Mouse (Mus musculus) spleen, embryonic (tissue): Measurements from ENCODE around the gene Ccr1.

ENCODE experiments used
- CTCF ChIA-PET: fragments of 350-600 bp; sonication (Branson Sonifier 250); formaldehyde crosslinking; loops from one replicate; lab custom pipeline; 2022; lab: Charles Lee

Gene Ccr1

GRCm38 (mm10) chr9:123956892-123957291 lies 11.6 kb downstream of the Ccr1 start:
- CTCF ChIA-PET = interaction anchor here (0.8 to 1.5 kb wide), 2 partner anchors 10 to 26 kb away, joined by 3 to 4 read pairs; no protein-coding TSS in a partner anchor

DNA sequence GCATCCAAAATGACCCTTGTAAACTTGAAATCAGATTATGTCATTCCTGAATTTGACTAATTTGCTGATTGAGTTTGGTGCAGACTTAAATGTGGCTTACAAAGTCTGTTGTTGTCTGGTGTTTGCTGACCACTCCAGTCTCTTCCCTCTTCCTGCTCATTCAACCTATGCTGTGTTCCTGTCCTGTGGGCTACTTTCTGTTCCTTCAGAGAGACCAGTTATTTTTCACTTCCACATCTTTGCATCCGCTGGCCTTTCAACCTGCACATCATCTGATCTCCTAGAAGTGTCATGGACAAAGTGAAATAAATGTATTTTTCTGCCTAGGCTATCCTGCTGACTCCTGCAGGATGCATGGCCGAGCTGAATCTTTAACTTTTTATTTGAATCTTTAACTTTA lies 14.9 kb downstream of the Ccr1 start:
- CTCF ChIA-PET = interaction anchor here (0.5 kb wide), 1 partner anchor 22 kb away, joined by 9 read pairs; no protein-coding TSS in a partner anchor

DNA sequence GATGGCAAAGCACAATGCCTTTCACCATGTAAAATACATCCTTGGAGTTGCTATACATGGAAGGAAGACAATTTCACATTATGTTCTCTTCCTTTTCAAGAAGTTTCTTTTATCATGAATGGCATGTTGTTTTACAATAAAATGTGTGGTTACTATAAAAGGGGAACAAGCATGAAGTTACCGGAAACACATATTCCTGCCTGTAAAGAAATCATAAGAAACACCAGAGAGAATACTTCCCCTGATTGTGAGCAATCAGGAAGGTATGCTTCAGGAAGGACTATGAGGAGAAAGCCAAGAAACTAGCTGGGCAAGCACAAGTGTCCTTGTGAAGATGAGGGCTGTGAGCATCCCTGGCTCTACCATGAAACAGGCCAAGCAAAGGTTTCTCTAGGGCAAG lies 17.3 kb downstream of the Ccr1 start:
- CTCF ChIA-PET = no interaction called here

DNA sequence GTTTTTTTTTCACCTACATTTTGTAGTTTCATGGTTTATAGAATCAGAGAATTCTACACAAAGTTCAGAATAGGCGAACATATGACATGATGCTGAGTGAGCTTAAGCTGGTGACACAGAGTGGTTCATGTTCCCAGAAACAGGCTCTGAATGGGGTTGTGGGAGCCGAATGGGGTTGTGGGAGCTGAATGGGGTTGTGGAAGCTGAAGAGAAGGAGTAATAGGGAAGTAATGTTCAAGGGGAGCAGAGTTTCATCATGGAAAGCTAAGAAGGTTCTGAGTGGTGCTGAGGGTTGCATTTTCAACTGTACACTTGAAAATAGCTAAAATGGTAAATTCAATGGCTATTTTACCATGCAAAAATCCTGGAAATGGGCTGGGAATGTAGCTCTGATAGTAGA lies 19.1 kb downstream of the Ccr1 start:
- CTCF ChIA-PET = no interaction called here

- CTCF ChIA-PET = interaction anchor here (0.6 kb wide), 1 partner anchor 13 kb away, joined by 3 read pairs; no protein-coding TSS in a partner anchor
Observed at GRCm38 (mm10) chr9:123947815-123948214, 20.7 kb downstream of the Ccr1 start.

GRCm38 (mm10) chr9:123942025-123942424 lies 26.5 kb downstream of the Ccr1 start:
- CTCF ChIA-PET = interaction anchor here (1.0 kb wide), 1 partner anchor 12 kb away, joined by 4 read pairs; no protein-coding TSS in a partner anchor

GRCm38 (mm10) chr9:123941316-123941715 lies 27.2 kb downstream of the Ccr1 start:
- CTCF ChIA-PET = interaction anchor here (1.0 kb wide), 1 partner anchor 12 kb away, joined by 4 read pairs; no protein-coding TSS in a partner anchor

- CTCF ChIA-PET = no interaction called here
Observed at GRCm38 (mm10) chr9:123940628-123941027, 27.9 kb downstream of the Ccr1 start.

DNA sequence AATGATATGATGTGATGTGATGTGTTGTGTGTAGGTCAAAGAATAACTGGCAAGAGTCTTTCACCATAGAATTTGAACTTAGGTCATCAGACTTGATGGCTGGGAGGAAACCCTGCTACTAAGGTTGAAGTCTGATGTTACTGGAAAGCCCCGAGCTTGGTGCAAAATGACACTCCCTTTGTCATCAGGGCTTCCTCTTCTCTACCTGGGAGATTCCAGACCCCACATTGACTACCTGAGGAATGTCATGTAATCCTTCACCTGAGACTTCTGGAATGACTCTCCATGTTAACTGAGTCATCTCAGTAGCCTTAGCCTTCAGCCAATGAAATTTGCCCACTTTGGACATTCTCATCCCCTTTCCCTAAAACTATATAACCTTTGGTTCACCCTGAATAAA lies 28.3 kb downstream of the Ccr1 start:
- CTCF ChIA-PET = no interaction called here

DNA sequence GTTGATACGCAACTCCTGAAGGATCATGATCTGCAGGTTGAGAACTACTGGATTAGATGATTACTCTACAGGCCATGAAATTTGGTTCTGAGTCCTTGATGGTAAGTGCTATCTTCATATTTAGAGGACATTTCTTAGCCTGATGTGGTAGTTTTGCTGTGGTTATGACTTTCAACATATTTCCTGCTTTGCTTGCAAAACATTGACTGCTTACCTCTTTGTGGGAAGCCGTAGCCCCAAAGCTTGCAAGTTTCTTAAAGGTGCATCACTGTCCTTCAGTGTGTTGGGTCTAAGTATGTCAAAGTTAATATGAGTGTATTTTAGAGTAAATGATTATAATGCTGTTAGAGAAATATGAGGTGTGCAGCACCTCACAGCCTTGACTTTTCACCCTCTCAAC lies 30.5 kb downstream of the Ccr1 start:
- CTCF ChIA-PET = no interaction called here

- CTCF ChIA-PET = no interaction called here
Observed at GRCm38 (mm10) chr9:123936604-123937280, 31.8 kb downstream of the Ccr1 start.

- CTCF ChIA-PET = no interaction called here
Observed at GRCm38 (mm10) chr9:123935776-123936175, 32.7 kb downstream of the Ccr1 start.

DNA sequence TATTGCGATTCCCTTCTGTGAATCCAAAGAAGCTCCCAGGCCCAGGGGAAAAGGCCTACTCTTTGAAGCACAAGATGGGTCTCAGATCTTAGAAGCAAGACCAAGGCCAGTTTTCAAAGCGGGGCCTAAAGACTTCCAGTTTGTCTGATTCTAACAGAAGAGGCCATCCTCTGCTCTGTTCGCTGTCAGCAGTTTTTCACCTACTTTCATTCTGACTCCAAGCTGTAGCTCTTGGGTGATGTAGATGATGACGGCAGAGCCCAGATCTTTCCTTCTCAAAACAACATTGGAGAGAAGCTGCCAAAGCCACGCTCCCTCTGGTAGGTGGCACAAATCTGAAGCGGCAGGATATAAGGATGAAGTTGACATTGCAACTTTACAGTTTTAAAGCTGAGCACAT lies 33.1 kb downstream of the Ccr1 start:
- CTCF ChIA-PET = no interaction called here

DNA sequence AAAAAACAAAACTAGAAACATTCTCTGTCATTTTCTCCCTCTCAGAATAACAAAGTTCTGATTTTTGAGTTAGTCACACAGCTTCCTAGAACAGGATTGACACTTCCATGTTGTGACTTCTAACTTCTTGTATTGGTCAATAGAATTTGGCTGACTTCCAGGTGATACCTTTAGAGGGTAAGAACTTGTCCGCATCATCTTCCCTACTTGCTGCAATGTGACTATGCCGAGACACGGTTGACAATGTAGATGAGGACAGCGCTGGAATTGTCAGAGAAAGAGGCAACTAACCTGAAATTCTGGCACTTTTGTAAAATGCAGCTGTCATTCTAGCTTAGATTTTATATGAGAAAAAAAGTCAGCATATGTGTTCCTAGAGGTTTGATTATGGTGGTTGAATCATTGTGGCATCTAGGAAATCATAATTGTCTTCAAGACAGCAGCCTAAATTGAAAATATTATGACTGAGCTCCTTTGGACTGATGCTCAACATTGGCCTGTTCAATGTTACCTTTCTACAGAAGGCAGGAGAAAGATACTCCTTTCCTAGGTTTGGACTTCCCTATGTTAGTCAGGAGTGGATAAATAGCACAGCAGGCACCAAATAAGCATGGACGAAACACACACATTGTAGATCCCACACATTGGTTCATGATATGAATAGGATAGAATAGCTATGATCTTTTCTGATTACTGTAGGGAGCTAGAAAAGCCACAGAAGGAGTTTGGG lies 34.6 kb downstream of the Ccr1 start:
- CTCF ChIA-PET = no interaction called here

- CTCF ChIA-PET = no interaction called here
Observed at GRCm38 (mm10) chr9:123932911-123933675, 35.4 kb downstream of the Ccr1 start.

DNA sequence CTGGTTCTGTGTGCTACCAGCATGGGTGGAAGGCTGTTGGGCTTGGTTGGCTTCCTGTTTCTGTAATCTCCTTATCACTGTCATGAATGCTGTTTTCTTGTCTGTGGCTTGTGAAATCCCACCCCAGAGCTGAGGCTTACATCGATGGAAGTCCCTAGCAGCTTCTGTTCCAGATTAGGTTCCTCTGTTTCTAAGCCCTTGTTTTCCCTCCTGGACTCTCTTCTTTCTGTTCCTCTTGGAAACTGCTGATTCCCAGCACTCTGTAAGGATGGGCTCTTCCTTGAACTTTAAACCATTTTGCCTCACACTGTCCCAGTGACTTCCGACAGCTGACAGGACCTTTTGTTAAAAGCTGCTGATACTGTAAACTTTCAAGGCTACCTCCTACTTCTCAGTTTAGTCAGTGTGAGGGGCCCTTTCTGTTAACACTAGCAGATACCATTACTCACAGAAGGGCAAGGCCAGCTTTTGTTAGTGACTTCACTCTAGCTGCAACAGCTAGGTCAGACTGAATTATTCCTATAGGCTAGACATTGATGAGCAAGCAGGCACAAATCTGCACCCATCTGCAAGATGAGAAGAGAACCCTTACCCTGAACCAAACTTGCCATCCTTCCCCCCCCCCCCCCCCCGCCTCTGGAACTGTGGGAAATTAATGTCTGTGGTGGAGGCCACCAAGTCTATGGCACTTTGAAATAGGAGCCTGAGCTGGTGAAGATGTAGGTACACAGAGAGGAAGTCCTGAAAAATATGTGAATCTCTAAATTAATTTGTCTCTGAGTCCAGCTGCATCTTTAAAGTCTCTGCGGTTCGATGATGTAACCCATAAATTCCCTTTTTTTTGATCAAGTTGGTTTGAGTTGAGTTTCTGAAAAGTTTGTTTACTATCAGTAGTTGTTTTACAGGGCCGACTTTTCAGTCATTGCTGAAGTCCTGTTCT lies 36.5 kb downstream of the Ccr1 start:
- CTCF ChIA-PET = interaction anchor here (0.6 to 0.7 kb wide), 3 partner anchors 21 to 445 kb away, joined by 6 to 9 read pairs (median 7); no protein-coding TSS in a partner anchor

DNA sequence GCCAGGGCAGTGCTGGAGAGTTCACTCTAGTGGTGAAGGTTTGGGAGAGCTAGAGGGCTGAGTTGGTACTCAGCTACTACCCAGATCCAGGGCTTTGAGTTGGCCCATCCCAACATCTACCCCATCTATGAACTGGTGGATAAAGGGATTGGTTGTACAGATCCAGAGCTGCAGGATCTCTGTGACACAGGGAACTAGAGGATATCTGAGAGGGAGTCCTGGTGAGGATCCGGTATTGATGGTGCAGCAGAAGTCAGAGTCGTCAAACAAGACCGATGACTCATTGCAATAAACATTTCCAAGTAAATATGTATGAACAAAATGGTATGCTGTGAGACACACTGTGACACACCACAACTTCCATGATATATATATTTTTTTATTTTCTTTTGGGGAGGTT lies 37.6 kb downstream of the Ccr1 start:
- CTCF ChIA-PET = interaction anchor here (0.7 kb wide), 1 partner anchor 52 kb away, joined by 3 read pairs; no protein-coding TSS in a partner anchor

DNA sequence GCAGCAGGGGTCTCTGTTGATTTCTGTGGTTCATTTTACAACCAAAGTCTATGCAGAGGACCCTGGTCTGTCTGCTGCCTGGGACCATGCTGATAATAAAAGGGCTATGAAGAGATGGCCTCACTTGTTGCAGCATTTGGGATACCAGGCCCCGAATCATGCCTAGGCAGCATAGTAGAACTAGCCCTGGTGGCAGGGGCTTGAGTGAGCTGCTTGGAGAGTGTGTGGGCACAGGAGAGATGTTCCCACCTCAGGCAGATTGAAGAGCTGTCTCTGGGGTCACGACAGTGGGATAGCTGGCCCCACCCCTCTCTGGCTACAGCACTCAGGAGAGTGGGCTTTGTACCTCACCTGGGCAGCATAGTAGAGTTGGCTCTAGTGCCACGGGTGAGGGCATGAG lies 38.0 kb downstream of the Ccr1 start:
- CTCF ChIA-PET = no interaction called here

DNA sequence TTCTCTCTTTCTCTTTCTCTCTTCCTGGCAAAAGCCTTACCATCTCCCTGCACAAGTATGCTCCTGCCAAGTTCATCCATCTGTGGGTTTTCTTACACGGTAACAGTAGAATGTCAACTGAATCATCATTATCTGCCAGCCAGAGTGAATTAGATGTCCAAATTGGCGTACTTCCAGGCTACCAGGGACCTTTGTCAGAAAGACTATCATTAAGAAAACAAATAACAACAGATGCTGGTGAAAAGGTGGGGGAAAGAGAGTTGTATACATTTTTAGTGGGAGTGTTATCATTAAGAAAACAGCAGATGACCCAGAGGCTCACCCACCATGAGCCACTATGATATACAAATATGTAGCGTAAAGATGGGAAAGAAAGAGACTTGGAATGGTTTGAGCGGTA lies 38.6 kb downstream of the Ccr1 start:
- CTCF ChIA-PET = interaction anchor here (1.0 kb wide), 1 partner anchor 12 kb away, joined by 4 read pairs; no protein-coding TSS in a partner anchor

DNA sequence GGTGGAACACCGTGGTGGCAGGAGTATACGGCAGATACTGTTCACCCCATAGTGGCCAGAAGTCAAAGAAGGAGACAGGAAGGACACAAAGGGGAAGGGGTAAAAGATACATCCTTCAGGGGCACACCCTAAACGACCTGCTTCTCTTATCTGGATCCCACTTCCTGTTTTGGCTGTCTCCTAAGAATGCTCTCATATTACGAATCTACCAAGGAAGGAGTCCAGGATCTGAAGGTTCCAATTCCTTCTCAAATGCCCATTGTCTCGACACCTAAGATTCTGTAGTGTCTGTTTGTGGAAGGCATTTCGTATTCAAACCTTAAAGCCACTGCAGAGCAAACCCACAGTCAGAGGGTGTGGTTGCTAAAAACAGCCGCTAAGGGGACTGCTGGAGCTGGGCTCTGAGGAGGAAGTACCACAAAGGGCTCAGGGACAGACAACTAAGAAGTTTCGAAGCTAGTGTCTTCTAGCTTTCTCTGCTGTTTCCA lies 39.7 kb downstream of the Ccr1 start:
- CTCF ChIA-PET = interaction anchor here (0.6 kb wide), 1 partner anchor 479 kb away, joined by 4 read pairs; no protein-coding TSS in a partner anchor
